Mouse (Mus musculus): ENCODE measurements around the gene Rnls. TPM values are rescaled to one million over a fixed set of nuclear protein-coding genes. Genes with fewer than 3 reads are reported as not detected.

Rnls gene
- polyA plus RNA-seq, 1 experiment from 2014 or later: 1.3 TPM

GRCm38 (mm10) chr19:33222595-33223223 lies 169.4 kb downstream of the Rnls start:
- 0 out of 2 replicates have a peak overlapping the region, but pooled peaks have one; percentile 25 for H3K27ac ChIP-seq (ENCODE audit: low read length)
- no peak overlapping the region for H3K4me2 ChIP-seq (ENCODE audit: low read depth, low read length)
- no peaks in the 10 kb centered on the region for H3K27me3 ChIP-seq (ENCODE audit: control insufficient read depth, insufficient read depth, low read depth, low read length)
- H3K9ac ChIP-seq (ENCODE audit: low read depth, low read length): no peak overlapping the region
- H3K4me3 ChIP-seq (ENCODE audit: low read depth, low read length): no peak overlapping the region
- H3K4me1 ChIP-seq (ENCODE audit: control insufficient read depth, low read depth, low read length): no peaks in the 10 kb centered on the region
- H3K9me3 ChIP-seq (replicated peaks; ENCODE audit: control insufficient read depth, low read length): no peaks in the 10 kb centered on the region
- peak; percentile 37; the same call in 1 of the 2 replicates for ATAC-seq (ENCODE audit: low read depth)
- 15% methylated on average over 12 of the region's 12 CpGs for WGBS (ENCODE audit: insufficient replicate concordance)
- no peaks in the 10 kb centered on the region for H3K36me3 ChIP-seq (ENCODE audit: control insufficient read depth, insufficient read depth)

GRCm38 (mm10) chr19:33217791-33218300 lies 174.2 kb downstream of the Rnls start:
- WGBS (ENCODE audit: insufficient replicate concordance): 75% methylated on average over 6 of the region's 6 CpGs
- Histone ChIP-seq H3K36me3 (ENCODE audit: control insufficient read depth, insufficient read depth) (no peaks in the 10 kb centered on the region), H3K27me3 (ENCODE audit: control insufficient read depth, insufficient read depth, low read depth, low read length) (no peaks in the 10 kb centered on the region), H3K4me1 (ENCODE audit: control insufficient read depth, low read depth, low read length) (no peaks in the 10 kb centered on the region), H3K27ac (ENCODE audit: low read length) (no peak overlapping the region), H3K4me2 (ENCODE audit: low read depth, low read length) (no peak overlapping the region), H3K9me3 (replicated peaks; ENCODE audit: control insufficient read depth, low read length) (no peaks in the 10 kb centered on the region), H3K4me3 (ENCODE audit: low read depth, low read length) (no peak overlapping the region), H3K9ac (ENCODE audit: low read depth, low read length) (no peak overlapping the region)
- ATAC-seq (ENCODE audit: low read depth): no peak

GRCm38 (mm10) chr19:33209709-33210108 lies 182.4 kb downstream of the Rnls start:
- H3K4me2 ChIP-seq (ENCODE audit: low read depth, low read length): no peak overlapping the region
- H3K27ac ChIP-seq (ENCODE audit: low read length): no peak overlapping the region
- H3K9ac ChIP-seq (ENCODE audit: low read depth, low read length): no peak overlapping the region
- no peak for ATAC-seq (ENCODE audit: low read depth)
- H3K36me3 ChIP-seq (ENCODE audit: control insufficient read depth, insufficient read depth): no peaks in the 10 kb centered on the region
- no peaks in the 10 kb centered on the region for H3K27me3 ChIP-seq (ENCODE audit: control insufficient read depth, insufficient read depth, low read depth, low read length)
- H3K4me3 ChIP-seq (ENCODE audit: low read depth, low read length): no peak overlapping the region
- H3K4me1 ChIP-seq (ENCODE audit: control insufficient read depth, low read depth, low read length): no peaks in the 10 kb centered on the region
- H3K9me3 ChIP-seq (replicated peaks; ENCODE audit: control insufficient read depth, low read length): no peaks in the 10 kb centered on the region
- WGBS (ENCODE audit: insufficient replicate concordance): 44% methylated on average over 2 of the region's 2 CpGs

GRCm38 (mm10) chr19:33207991-33208390 lies 184.1 kb downstream of the Rnls start:
- no peaks in the 10 kb centered on the region for H3K4me1 ChIP-seq (ENCODE audit: control insufficient read depth, low read depth, low read length)
- no peak overlapping the region for H3K4me2 ChIP-seq (ENCODE audit: low read depth, low read length)
- no peaks in the 10 kb centered on the region for H3K27me3 ChIP-seq (ENCODE audit: control insufficient read depth, insufficient read depth, low read depth, low read length)
- no peak overlapping the region for H3K4me3 ChIP-seq (ENCODE audit: low read depth, low read length)
- H3K9me3 ChIP-seq (replicated peaks; ENCODE audit: control insufficient read depth, low read length): no peaks in the 10 kb centered on the region
- H3K27ac ChIP-seq (ENCODE audit: low read length): no peak overlapping the region
- ATAC-seq (ENCODE audit: low read depth): no peak
- 46% methylated on average over 1 of the region's 1 CpGs for WGBS (ENCODE audit: insufficient replicate concordance)
- no peaks in the 10 kb centered on the region for H3K36me3 ChIP-seq (ENCODE audit: control insufficient read depth, insufficient read depth)
- H3K9ac ChIP-seq (ENCODE audit: low read depth, low read length): no peak overlapping the region

- ATAC-seq (ENCODE audit: low read depth): no peak
- 38% methylated on average over 2 of the region's 2 CpGs for WGBS (ENCODE audit: insufficient replicate concordance)
- Histone ChIP-seq H3K4me2 (ENCODE audit: low read depth, low read length) (no peak overlapping the region), H3K9ac (ENCODE audit: low read depth, low read length) (no peak overlapping the region), H3K36me3 (ENCODE audit: control insufficient read depth, insufficient read depth) (no peaks in the 10 kb centered on the region), H3K4me1 (ENCODE audit: control insufficient read depth, low read depth, low read length) (no peaks in the 10 kb centered on the region), H3K9me3 (replicated peaks; ENCODE audit: control insufficient read depth, low read length) (no peaks in the 10 kb centered on the region), H3K27ac (ENCODE audit: low read length) (no peak overlapping the region), H3K4me3 (ENCODE audit: low read depth, low read length) (no peak overlapping the region), H3K27me3 (ENCODE audit: control insufficient read depth, insufficient read depth, low read depth, low read length) (no peaks in the 10 kb centered on the region)
Observed at GRCm38 (mm10) chr19:33205389-33205788, 186.7 kb downstream of the Rnls start.

- Histone ChIP-seq H3K4me3 (ENCODE audit: low read depth, low read length) (no peak overlapping the region), H3K4me1 (ENCODE audit: control insufficient read depth, low read depth, low read length) (no peaks in the 10 kb centered on the region), H3K9me3 (replicated peaks; ENCODE audit: control insufficient read depth, low read length) (no peaks in the 10 kb centered on the region), H3K27me3 (ENCODE audit: control insufficient read depth, insufficient read depth, low read depth, low read length) (no peaks in the 10 kb centered on the region), H3K36me3 (ENCODE audit: control insufficient read depth, insufficient read depth) (no peaks in the 10 kb centered on the region), H3K4me2 (ENCODE audit: low read depth, low read length) (no peak overlapping the region), H3K27ac (ENCODE audit: low read length) (no peak overlapping the region), H3K9ac (ENCODE audit: low read depth, low read length) (no peak overlapping the region)
- no peak for ATAC-seq (ENCODE audit: low read depth)
- WGBS (ENCODE audit: insufficient replicate concordance): 75% methylated on average over 6 of the region's 6 CpGs
Observed at GRCm38 (mm10) chr19:33202422-33202821, 189.7 kb downstream of the Rnls start.

GRCm38 (mm10) chr19:33201181-33201580 lies 190.9 kb downstream of the Rnls start:
- WGBS (ENCODE audit: insufficient replicate concordance): 65% methylated on average over 4 of the region's 4 CpGs

GRCm38 (mm10) chr19:33192064-33192463 lies 200.0 kb downstream of the Rnls start:
- Histone ChIP-seq H3K36me3 (ENCODE audit: control insufficient read depth, insufficient read depth) (no peaks in the 10 kb centered on the region), H3K9ac (ENCODE audit: low read depth, low read length) (no peak overlapping the region), H3K4me2 (ENCODE audit: low read depth, low read length) (no peak overlapping the region), H3K27ac (ENCODE audit: low read length) (no peak overlapping the region), H3K9me3 (replicated peaks; ENCODE audit: control insufficient read depth, low read length) (no peaks in the 10 kb centered on the region), H3K27me3 (ENCODE audit: control insufficient read depth, insufficient read depth, low read depth, low read length) (no peaks in the 10 kb centered on the region), H3K4me1 (ENCODE audit: control insufficient read depth, low read depth, low read length) (no peaks in the 10 kb centered on the region), H3K4me3 (ENCODE audit: low read depth, low read length) (no peak overlapping the region)
- ATAC-seq (ENCODE audit: low read depth): no peak
- WGBS (ENCODE audit: insufficient replicate concordance): 45% methylated on average over 2 of the region's 2 CpGs

More at GRCm38 (mm10) chr19:33201181-33201580, 190.9 kb downstream of the Rnls start:
- no peak for ATAC-seq (ENCODE audit: low read depth)
- Histone ChIP-seq H3K27me3 (ENCODE audit: control insufficient read depth, insufficient read depth, low read depth, low read length) (no peaks in the 10 kb centered on the region), H3K36me3 (ENCODE audit: control insufficient read depth, insufficient read depth) (no peaks in the 10 kb centered on the region), H3K9me3 (replicated peaks; ENCODE audit: control insufficient read depth, low read length) (no peaks in the 10 kb centered on the region), H3K9ac (ENCODE audit: low read depth, low read length) (no peak overlapping the region), H3K4me2 (ENCODE audit: low read depth, low read length) (no peak overlapping the region), H3K27ac (ENCODE audit: low read length) (no peak overlapping the region), H3K4me3 (ENCODE audit: low read depth, low read length) (no peak overlapping the region), H3K4me1 (ENCODE audit: control insufficient read depth, low read depth, low read length) (no peaks in the 10 kb centered on the region)

GRCm38 (mm10) chr19:33188766-33189165 lies 203.3 kb downstream of the Rnls start:
- Histone ChIP-seq H3K36me3 (ENCODE audit: control insufficient read depth, insufficient read depth) (no peaks in the 10 kb centered on the region), H3K9me3 (replicated peaks; ENCODE audit: control insufficient read depth, low read length) (no peaks in the 10 kb centered on the region), H3K27ac (ENCODE audit: low read length) (no peak overlapping the region), H3K27me3 (ENCODE audit: control insufficient read depth, insufficient read depth, low read depth, low read length) (no peaks in the 10 kb centered on the region), H3K4me1 (ENCODE audit: control insufficient read depth, low read depth, low read length) (no peaks in the 10 kb centered on the region), H3K4me2 (ENCODE audit: low read depth, low read length) (no peak overlapping the region), H3K4me3 (ENCODE audit: low read depth, low read length) (no peak overlapping the region), H3K9ac (ENCODE audit: low read depth, low read length) (no peak overlapping the region)
- ATAC-seq (ENCODE audit: low read depth): no peak
- 64% methylated on average over 1 of the region's 1 CpGs for WGBS (ENCODE audit: insufficient replicate concordance)

Data from liver, embryonic 16.5 days (tissue).